Mouse (Mus musculus) bone marrow, adult 2 months (tissue): ENCODE results near the gene Dusp6. TPM values are rescaled to one million over a fixed set of nuclear protein-coding genes. Genes with fewer than 3 reads are reported as not detected.
"Not testable (repeated sequence)": the region's sequence is repeated elsewhere in the genome, so short reads cannot be mapped to it uniquely, and the experiment has no call there.

Source experiments
- H3K27ac ChIP-seq: fragments of 200-500 bp; 2 replicates; pipeline ENCODE4 v1.5.1; 2012; ENCODE audit warnings: low read depth, mild to moderate bottlenecking, control low read depth, inconsistent platforms, low read length; ENCODE audit not compliant: control insufficient read depth, poor library complexity, insufficient read depth
- H3K4me1 ChIP-seq: fragments of 200-500 bp; 2 replicates; pipeline ENCODE4 v1.6.1; 2011; ENCODE audit warnings: low read length; ENCODE audit not compliant: control insufficient read depth, insufficient read depth
- H3K4me3 ChIP-seq: fragments of 200-500 bp; replicated peaks from 2 replicates; pipeline ENCODE3; 2011; ENCODE audit warnings: mild to moderate bottlenecking, low read depth, low read length, control low read depth; ENCODE audit not compliant: control insufficient read depth
- CTCF ChIP-seq: fragments of 200-500 bp; IDR thresholded peaks from 2 replicates; pipeline ENCODE4 v1.5.1; 2011; ENCODE audit warnings: low read length, control low read depth; ENCODE audit not compliant: control insufficient read depth, insufficient read depth
- POLR2A ChIP-seq: fragments of 200-500 bp; IDR thresholded peaks from 2 replicates; pipeline ENCODE4 v1.6.1; 2011; ENCODE audit warnings: low read depth, mild to moderate bottlenecking, control low read depth, low read length, borderline replicate concordance; ENCODE audit not compliant: control insufficient read depth
- WGBS: fragments of 180-500 bp; shearing (Covaris S2); methylation state at CpG from one replicate; pipeline ENCODE4 v1.1.7; 2018; 5-methylcytosine and 5-hydroxymethylcytosine counted together
- polyA plus RNA-seq: library from polyadenylated mRNA; stranded (reverse); fragments of >200 nt; gene quantifications from 2 replicates; pipeline ENCODE4 v1.2.4, GENCODE M21; 2011; ENCODE audit warnings: low replicate concordance; ENCODE audit not compliant: missing spikeins, insufficient read depth, insufficient read length

Dusp6 gene
- polyA plus RNA-seq, result 19.3 and 43.1 TPM in 2 replicates

- H3K4me3 ChIP-seq, result peak within 1 kb of the TSS; percentile 87
- H3K27ac ChIP-seq, result peak within 1 kb of the TSS; percentile 98
- TF ChIP-seq CTCF (no peak), POLR2A (peak; percentile 86)
- no peaks in the 10 kb centered on the region; the same call in 1 of the 2 replicates for H3K4me1 ChIP-seq
- WGBS, result under 1% methylated on average over 29 of the region's 29 CpGs
These were observed at the start of gene Dusp6 for GRCm38 (mm10) chr10:99262867-99263379. Gene Dusp6 (plus strand): TSS chr10:99263231.

GRCm38 (mm10) chr10:99214421-99215299 lies 48.4 kb upstream of the Dusp6 start:
- TF ChIP-seq POLR2A (no peak), CTCF (no peak)
- H3K27ac ChIP-seq, result no peak overlapping the region
- H3K4me3 ChIP-seq, result no peak overlapping the region
- H3K4me1 ChIP-seq, result no peaks in the 10 kb centered on the region
- whole genome bisulfite sequencing, result 79% methylated on average over 15 of the region's 15 CpGs

- not testable (repeated sequence) for H3K4me1 ChIP-seq, H3K27ac ChIP-seq, H3K4me3 ChIP-seq
- 91% methylated on average over 15 of the region's 15 CpGs for WGBS
These were observed 46.5 kb upstream of the Dusp6 start for GRCm38 (mm10) chr10:99216570-99216969.

- no peak for TF ChIP-seq CTCF
- Histone ChIP-seq H3K4me3 (no peak overlapping the region), H3K27ac (no peak overlapping the region), H3K4me1 (no peaks in the 10 kb centered on the region)
- 78% methylated on average over 8 of the region's 8 CpGs for WGBS
These were observed 41.5 kb upstream of the Dusp6 start for GRCm38 (mm10) chr10:99221540-99221939.

- whole genome bisulfite sequencing, result 69% methylated on average over 5 of the region's 5 CpGs
- Histone ChIP-seq H3K4me3 (no peak overlapping the region), H3K4me1 (no peaks in the 10 kb centered on the region), H3K27ac (no peak overlapping the region)
- TF ChIP-seq CTCF (no peak), POLR2A (no peak)
These were observed 40.3 kb upstream of the Dusp6 start for GRCm38 (mm10) chr10:99222726-99223125.

GRCm38 (mm10) chr10:99224218-99224617 lies 38.8 kb upstream of the Dusp6 start:
- TF ChIP-seq POLR2A (no peak), CTCF (no peak)
- H3K4me1 ChIP-seq, result peaks cover 2% of the 10 kb centered on the region
- 51% methylated on average over 3 of the region's 3 CpGs for WGBS
- no peak overlapping the region for H3K4me3 ChIP-seq
- H3K27ac ChIP-seq, result no peak overlapping the region

- H3K27ac ChIP-seq, result no peak overlapping the region
- 83% methylated on average over 5 of the region's 5 CpGs for WGBS
- H3K4me1 ChIP-seq, result peaks cover 2% of the 10 kb centered on the region
- TF ChIP-seq POLR2A (no peak), CTCF (no peak)
- H3K4me3 ChIP-seq, result no peak overlapping the region
These were observed 36.2 kb upstream of the Dusp6 start for GRCm38 (mm10) chr10:99226782-99227181.

- H3K27ac ChIP-seq, result no peak overlapping the region
- WGBS, result 8% methylated on average over 17 of the region's 17 CpGs
These were observed 34.8 kb upstream of the Dusp6 start for GRCm38 (mm10) chr10:99227968-99228864.

More at GRCm38 (mm10) chr10:99227968-99228864, 34.8 kb upstream of the Dusp6 start:
- H3K4me3 ChIP-seq, result no peak overlapping the region
- TF ChIP-seq CTCF (no peak), POLR2A (no peak)
- peaks cover 2% of the 10 kb centered on the region for H3K4me1 ChIP-seq
